Mouse (Mus musculus): Measurements from ENCODE around the gene Sp2.

GRCm38 (mm10) chr11:96974813-96975212, 7.9 kb downstream of the Sp2 start:
- TF ChIP-seq CTCF (IDR thresholded peaks at IDR 0.05; ENCODE audit: insufficient read depth, low read length) (no peak), POLR2A (IDR thresholded peaks at IDR 0.05; ENCODE audit: borderline replicate concordance, extremely low read depth, low read depth, low read length) (no peak)
